ENCODE assay signal across 25 mouse cellular contexts in genomic region chr8:89202484-89203096, GRCm38 (mm10).
DNase-seq lines count a peak whose midpoint lies in the region; ATAC-seq and TF ChIP-seq lines count a peak whose summit lies in the region.
"Had no signal": no experiment of that assay in that cellular context is flagged by ENCODE, and none has a peak within 500 bp of the region (broad histone marks: within the 10 kb centered on the region; RNA-seq: fewer than 3 reads in every experiment).

No protein-coding gene starts in this region.

- no peaks in the 10 kb centered on the region for H3K9me3 ChIP-seq in hindbrain, embryonic 11.5 days (ENCODE audit: control insufficient read depth, low read length)
- H3K9me3 ChIP-seq in hindbrain, embryonic 10.5 days = no peaks in the 10 kb centered on the region
- no peaks in the 10 kb centered on the region for H3K9me3 ChIP-seq in neural tube, embryonic 12.5 days
- H3K9me3 ChIP-seq in neural tube, embryonic 15.5 days (replicated peaks) = no peaks in the 10 kb centered on the region
- H3K9me3 ChIP-seq in hindbrain, embryonic 14.5 days (ENCODE audit: control insufficient read depth, low read length) = no peaks in the 10 kb centered on the region
- no peaks in the 10 kb centered on the region for H3K9me3 ChIP-seq in lung, postnatal 0 days (ENCODE audit: low read length)
- H3K9me3 ChIP-seq: embryonic facial prominence, embryonic 13.5 days; heart, embryonic 15.5 days had no signal

- no peaks in the 10 kb centered on the region for H3K27me3 ChIP-seq in hindbrain, embryonic 11.5 days (ENCODE audit: control insufficient read depth, insufficient read depth, low read length)
- H3K27me3 ChIP-seq in hindbrain, embryonic 10.5 days (ENCODE audit: insufficient read depth, poor library complexity, severe bottlenecking) = no peaks in the 10 kb centered on the region
- H3K27me3 ChIP-seq in neural tube, embryonic 12.5 days (replicated peaks) = no peaks in the 10 kb centered on the region
- no peaks in the 10 kb centered on the region for H3K27me3 ChIP-seq in neural tube, embryonic 15.5 days (replicated peaks)
- no peaks in the 10 kb centered on the region for H3K27me3 ChIP-seq in hindbrain, embryonic 14.5 days (ENCODE audit: control insufficient read depth, insufficient read depth, low read length)
- no peaks in the 10 kb centered on the region for H3K27me3 ChIP-seq in lung, postnatal 0 days (replicated peaks; ENCODE audit: insufficient read depth, low read length)
- H3K27me3 ChIP-seq: heart, embryonic 15.5 days; megakaryocyte, embryonic 14.5 days had no signal

- TF ChIP-seq EP300 in lung, postnatal 0 days (IDR thresholded peaks at IDR 0.05) = no peak

- no peak overlapping the region for H3K4me2 ChIP-seq in hindbrain, embryonic 11.5 days (replicated peaks; ENCODE audit: low read depth, low read length)
- H3K4me2 ChIP-seq in neural tube, embryonic 12.5 days (replicated peaks) = no peak overlapping the region
- H3K4me2 ChIP-seq in neural tube, embryonic 15.5 days = no peak overlapping the region
- H3K4me2 ChIP-seq in hindbrain, embryonic 14.5 days (replicated peaks) = no peak overlapping the region
- H3K4me2 ChIP-seq in lung, postnatal 0 days (replicated peaks; ENCODE audit: low read depth, low read length) = no peak overlapping the region
- H3K4me2 ChIP-seq: embryonic facial prominence, embryonic 13.5 days; heart, embryonic 15.5 days had no signal

- no peak overlapping the region for H3K27ac ChIP-seq in hindbrain, embryonic 11.5 days (ENCODE audit: low read depth, low read length)
- H3K27ac ChIP-seq in hindbrain, embryonic 10.5 days = no peak overlapping the region
- no peak overlapping the region for H3K27ac ChIP-seq in neural tube, embryonic 12.5 days
- H3K27ac ChIP-seq in neural tube, embryonic 15.5 days (replicated peaks) = no peak overlapping the region
- no peak overlapping the region for H3K27ac ChIP-seq in hindbrain, embryonic 14.5 days
- no peak overlapping the region for H3K27ac ChIP-seq in lung, postnatal 0 days (ENCODE audit: low read length)
- H3K27ac ChIP-seq: embryonic facial prominence, embryonic 13.5 days; heart, embryonic 15.5 days; layer of hippocampus, adult 2 months had no signal

- whole genome bisulfite sequencing in hindbrain, embryonic 11.5 days = 76% methylated on average over 5 of the region's 5 CpGs
- 81% methylated on average over 5 of the region's 5 CpGs for WGBS in hindbrain, embryonic 10.5 days
- 46% methylated on average over 5 of the region's 5 CpGs for WGBS in neural tube, embryonic 12.5 days
- WGBS in neural tube, embryonic 15.5 days = 31% methylated on average over 5 of the region's 5 CpGs
- WGBS in hindbrain, embryonic 14.5 days = 42% methylated on average over 5 of the region's 5 CpGs
- 76% methylated on average over 5 of the region's 5 CpGs for WGBS in lung, postnatal 0 days

- no peak for TF ChIP-seq CTCF in lung, postnatal 0 days (IDR thresholded peaks at IDR 0.05)

- H3K9ac ChIP-seq in hindbrain, embryonic 11.5 days (ENCODE audit: low read depth, low read length) = no peak overlapping the region
- no peak overlapping the region for H3K9ac ChIP-seq in neural tube, embryonic 12.5 days
- no peak overlapping the region for H3K9ac ChIP-seq in neural tube, embryonic 15.5 days (replicated peaks)
- H3K9ac ChIP-seq in hindbrain, embryonic 14.5 days = no peak overlapping the region
- no peak overlapping the region for H3K9ac ChIP-seq in lung, postnatal 0 days (replicated peaks; ENCODE audit: low read depth)
- H3K9ac ChIP-seq: embryonic facial prominence, embryonic 13.5 days; heart, embryonic 15.5 days; liver, postnatal 0 days had no signal

- H3K4me1 ChIP-seq in hindbrain, embryonic 11.5 days (replicated peaks; ENCODE audit: control insufficient read depth, insufficient read depth, low read length) = no peaks in the 10 kb centered on the region
- H3K4me1 ChIP-seq in hindbrain, embryonic 10.5 days (replicated peaks) = 0 out of 2 replicates have a peak, but pooled peaks cover 9% of the 10 kb centered on the region
- peaks cover 5% of the 10 kb centered on the region; the same call in 1 of the 2 replicates for H3K4me1 ChIP-seq in neural tube, embryonic 12.5 days
- peaks cover 9% of the 10 kb centered on the region; the same call in 1 of the 2 replicates for H3K4me1 ChIP-seq in neural tube, embryonic 15.5 days
- no peaks in the 10 kb centered on the region for H3K4me1 ChIP-seq in hindbrain, embryonic 14.5 days (replicated peaks; ENCODE audit: control insufficient read depth, insufficient read depth, low read length)
- H3K4me1 ChIP-seq in lung, postnatal 0 days (ENCODE audit: insufficient read depth, low read depth, low read length) = no peaks in the 10 kb centered on the region
- H3K4me1 ChIP-seq: embryonic facial prominence, embryonic 13.5 days; heart, embryonic 15.5 days; megakaryocyte, embryonic 14.5 days had no signal

- no peak overlapping the region for H3K4me3 ChIP-seq in hindbrain, embryonic 11.5 days (ENCODE audit: low read depth, low read length)
- no peak overlapping the region for H3K4me3 ChIP-seq in hindbrain, embryonic 10.5 days
- no peak overlapping the region for H3K4me3 ChIP-seq in neural tube, embryonic 12.5 days
- H3K4me3 ChIP-seq in neural tube, embryonic 15.5 days (replicated peaks) = no peak overlapping the region
- no peak overlapping the region for H3K4me3 ChIP-seq in hindbrain, embryonic 14.5 days (replicated peaks; ENCODE audit: low read length)
- no peak overlapping the region for H3K4me3 ChIP-seq in lung, postnatal 0 days (ENCODE audit: low read depth, low read length)
- H3K4me3 ChIP-seq: embryonic facial prominence, embryonic 13.5 days; erythroblast, embryonic 14.5 days; heart, embryonic 15.5 days; layer of hippocampus, adult 2 months; megakaryocyte, embryonic 14.5 days had no signal

- DNase-seq in hindbrain, embryonic 11.5 days (ENCODE audit: low spot score) = peak; percentile 1
- no peak for DNase-seq in hindbrain, embryonic 10.5 days (ENCODE audit: low spot score)
- DNase-seq in hindbrain, embryonic 14.5 days (ENCODE audit: low spot score) = peak; percentile 29
- DNase-seq in retina, embryonic 14.5 days (ENCODE audit: low spot score) = peak; percentile 37
- DNase-seq in lung, postnatal 0 days (ENCODE audit: low spot score) = no peak
- DNase-seq in right cerebral cortex, postnatal 36 days (ENCODE audit: low spot score in 2 of 2) = no peak
- DNase-seq: adrenal gland, adult 8-10 months; cerebellum, postnatal 36 days; embryo, embryonic 11 days; heart, postnatal 36 days; kidney, adult 8-10 months; kidney, postnatal 25 days; liver, postnatal 0 days; lung, postnatal 36 days; right cerebral cortex, postnatal 14 days; spleen, adult 18-20 months had no signal

- no peak for ATAC-seq in hindbrain, embryonic 11.5 days (ENCODE audit: low FRiP score)
- ATAC-seq in neural tube, embryonic 12.5 days (ENCODE audit: low FRiP score, low read depth) = peak; percentile 44; the same call in 1 of the 2 replicates
- ATAC-seq in neural tube, embryonic 15.5 days (ENCODE audit: low FRiP score) = no peak
- peak; percentile 21; the same call in 1 of the 2 replicates for ATAC-seq in hindbrain, embryonic 14.5 days (ENCODE audit: low FRiP score)
- no peak for ATAC-seq in lung, postnatal 0 days
- ATAC-seq: activated CD4-positive, CD25-positive, alpha-beta regulatory T cell, adult 4 months; inflammation-experienced regulatory T-cells, adult 6 months; liver, postnatal 0 days had no signal

- H3K36me3 ChIP-seq in hindbrain, embryonic 11.5 days (ENCODE audit: control insufficient read depth, insufficient read depth, low read length) = no peaks in the 10 kb centered on the region
- H3K36me3 ChIP-seq in hindbrain, embryonic 10.5 days = no peaks in the 10 kb centered on the region
- H3K36me3 ChIP-seq in neural tube, embryonic 12.5 days = no peaks in the 10 kb centered on the region
- H3K36me3 ChIP-seq in neural tube, embryonic 15.5 days = no peaks in the 10 kb centered on the region
- H3K36me3 ChIP-seq in hindbrain, embryonic 14.5 days (replicated peaks; ENCODE audit: control insufficient read depth, insufficient read depth) = no peaks in the 10 kb centered on the region
- H3K36me3 ChIP-seq in lung, postnatal 0 days (ENCODE audit: insufficient read depth, low read length) = no peaks in the 10 kb centered on the region
- H3K36me3 ChIP-seq: embryonic facial prominence, embryonic 13.5 days; heart, embryonic 15.5 days had no signal

Comparison
In these comparisons a context has a peak if more than half of its experiments do, and no peak if none do; other contexts are left out.
1. ATAC-seq: peak in neural tube, embryonic 12.5 days (single experiment) and hindbrain, embryonic 14.5 days (single experiment); none in hindbrain, embryonic 11.5 days (single experiment), neural tube, embryonic 15.5 days (single experiment) and lung, postnatal 0 days (single experiment).
2. DNase-seq: peak in hindbrain, embryonic 11.5 days (single experiment), hindbrain, embryonic 14.5 days (single experiment) and retina, embryonic 14.5 days (single experiment); none in hindbrain, embryonic 10.5 days (single experiment), lung, postnatal 0 days (single experiment) and right cerebral cortex, postnatal 36 days (0 of 2).